Mouse (Mus musculus) fibroblast of lung, adult 2 months (primary cell): ENCODE results near the gene Gm6657.
A peak's percentile ranks its signal among the peaks of the same experiment; 100 is the strongest.

Experiments
- DNase-seq: peaks from one replicate; pipeline ENCODE4 v3.0.0-alpha.2; 2011; ENCODE audit warnings: low read depth

Gene Gm6657

GRCm38 (mm10) chr12:78193942-78194341 lies at the start of gene Gm6657:
Gene Gm6657, plus strand, starts transcription at chr12:78194242.
- no peak for DNase-seq

GRCm38 (mm10) chr12:78153308-78154002 lies 40.6 kb upstream of the Gm6657 start:
- no peak for DNase-seq

- DNase-seq: no peak
Observed at GRCm38 (mm10) chr12:78170178-78170577, 23.9 kb upstream of the Gm6657 start.

- DNase-seq: no peak
Observed at GRCm38 (mm10) chr12:78173945-78174344, 20.1 kb upstream of the Gm6657 start.

- DNase-seq: no peak
Observed at GRCm38 (mm10) chr12:78174671-78175070, 19.4 kb upstream of the Gm6657 start.

GRCm38 (mm10) chr12:78181452-78181851 lies 12.6 kb upstream of the Gm6657 start:
- DNase-seq: no peak

GRCm38 (mm10) chr12:78195368-78195767 lies 1.3 kb downstream of the Gm6657 start:
- DNase-seq: no peak

- DNase-seq: no peak
Observed at GRCm38 (mm10) chr12:78203646-78204045, 9.6 kb downstream of the Gm6657 start.

GRCm38 (mm10) chr12:78205915-78206570 lies 12.0 kb downstream of the Gm6657 start:
- peak; percentile 37 for DNase-seq

GRCm38 (mm10) chr12:78206571-78206960 lies 12.5 kb downstream of the Gm6657 start:
- no peak for DNase-seq

- no peak for DNase-seq
Observed at GRCm38 (mm10) chr12:78209856-78210255, 15.8 kb downstream of the Gm6657 start.

- DNase-seq: no peak
Observed at GRCm38 (mm10) chr12:78215490-78215889, 21.4 kb downstream of the Gm6657 start.

- no peak for DNase-seq
Observed at GRCm38 (mm10) chr12:78219191-78219825, 25.3 kb downstream of the Gm6657 start.

GRCm38 (mm10) chr12:78225707-78226518 lies 31.9 kb downstream of the Gm6657 start, which contains the start of gene Gphn:
Gene Gphn, plus strand, starts transcription at chr12:78226379.
- DNase-seq: peak; percentile 68

GRCm38 (mm10) chr12:78226519-78226875 lies 32.5 kb downstream of the Gm6657 start:
- peak; percentile 46 for DNase-seq

- DNase-seq: no peak
Observed at GRCm38 (mm10) chr12:78227021-78227932, 33.2 kb downstream of the Gm6657 start.

GRCm38 (mm10) chr12:78228139-78228538 lies 34.1 kb downstream of the Gm6657 start:
- no peak for DNase-seq

GRCm38 (mm10) chr12:78232560-78232959 lies 38.5 kb downstream of the Gm6657 start:
- no peak for DNase-seq

GRCm38 (mm10) chr12:78248366-78248765 lies 54.3 kb downstream of the Gm6657 start:
- no peak for DNase-seq

- DNase-seq: peak; percentile 55
Observed at GRCm38 (mm10) chr12:78249151-78249550, 55.1 kb downstream of the Gm6657 start.
